ENCODE assay signal across 7 mouse cellular contexts in the genomic region with DNA sequence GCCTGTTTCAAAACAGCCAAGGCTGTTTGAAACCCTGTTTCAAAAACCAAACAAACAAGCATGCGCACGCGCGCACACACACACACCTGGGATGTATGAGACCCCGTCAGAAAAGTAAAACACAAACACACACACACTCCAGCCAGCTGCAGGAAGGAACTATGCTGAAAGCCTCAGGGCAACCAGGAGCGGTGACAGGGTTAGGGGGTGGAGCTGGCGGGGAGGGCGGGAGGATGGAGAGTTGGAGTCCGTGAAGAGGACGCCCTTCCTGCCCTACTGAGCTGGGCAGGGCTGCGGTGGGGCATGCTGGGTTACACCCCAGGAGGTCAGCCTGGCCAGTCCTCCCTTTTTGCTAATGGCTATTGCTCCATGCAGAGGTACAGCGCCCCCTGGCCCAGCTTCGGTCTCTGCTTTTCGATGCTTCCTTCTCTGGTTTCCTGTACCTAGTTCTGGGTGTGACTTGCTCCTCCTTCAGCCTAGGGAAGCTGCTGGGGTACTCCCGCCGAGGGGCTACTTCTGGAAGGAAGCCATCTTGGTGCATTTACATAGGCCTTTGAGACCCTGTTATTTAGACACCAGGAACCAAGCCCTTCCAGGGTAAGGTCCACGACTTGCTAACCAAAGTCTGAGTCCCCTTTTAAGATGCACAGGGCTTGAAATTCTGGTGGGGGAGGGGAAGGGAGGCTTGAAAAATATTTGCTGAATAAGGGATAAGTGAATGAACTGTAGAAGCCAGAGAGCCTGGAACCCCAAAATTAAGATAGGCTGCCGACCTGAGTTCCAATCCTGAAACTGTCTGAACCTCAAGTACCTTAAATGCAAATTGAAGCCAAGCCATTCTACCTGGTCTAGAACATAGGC. TPM values are rescaled to one million over a fixed set of nuclear protein-coding genes. Genes with fewer than 3 reads are reported as not detected.
DNase-seq lines count a peak whose midpoint lies in the region; ATAC-seq lines count a peak whose summit lies in the region.

No protein-coding gene starts in this region.

- H3K36me3 ChIP-seq in embryonic facial prominence, embryonic 11.5 days (replicated peaks; ENCODE audit: control insufficient read depth, insufficient read depth, low read depth, low read length), result no peaks in the 10 kb centered on the region
- H3K36me3 ChIP-seq in limb, embryonic 11.5 days (ENCODE audit: control insufficient read depth, insufficient read depth, low read length), result no peaks in the 10 kb centered on the region
- H3K36me3 ChIP-seq in midbrain, embryonic 13.5 days, result no peaks in the 10 kb centered on the region

- peak; percentile 85 for ATAC-seq in embryonic facial prominence, embryonic 11.5 days (replicated peaks; ENCODE audit: insufficient number of reproducible peaks, low FRiP score, low TSS enrichment, low read depth)
- peak; percentile 70; the same call in 1 of the 2 replicates for ATAC-seq in limb, embryonic 11.5 days (ENCODE audit: insufficient number of reproducible peaks, low FRiP score, low TSS enrichment, low read depth)
- ATAC-seq in midbrain, embryonic 13.5 days, result peak; percentile 63

- DNase-seq in adrenal gland, adult 8-10 months, result peak; percentile 84
- DNase-seq in embryonic facial prominence, embryonic 11.5 days (ENCODE audit: low spot score), result peak; percentile 78
- DNase-seq in heart, adult 11 months, result peak; percentile 99
- DNase-seq in kidney, adult 11 months, result peak; percentile 96
- DNase-seq in limb, embryonic 11.5 days (ENCODE audit: low spot score), result peak; percentile 88
- peak; percentile 67 for DNase-seq in spleen, adult 12 weeks (ENCODE audit: low spot score)

- H3K4me3 ChIP-seq in embryonic facial prominence, embryonic 11.5 days (ENCODE audit: low read depth, low read length), result peak overlapping the region; percentile 21
- H3K4me3 ChIP-seq in limb, embryonic 11.5 days (ENCODE audit: low read depth, low read length), result no peak overlapping the region
- H3K4me3 ChIP-seq in midbrain, embryonic 13.5 days (replicated peaks), result peak overlapping the region; percentile 31

- 8% methylated on average over 18 of the region's 18 CpGs for WGBS in embryonic facial prominence, embryonic 11.5 days
- 11% methylated on average over 17 of the region's 18 CpGs for WGBS in limb, embryonic 11.5 days
- 11% methylated on average over 18 of the region's 18 CpGs for WGBS in midbrain, embryonic 13.5 days

- H3K9me3 ChIP-seq in embryonic facial prominence, embryonic 11.5 days (replicated peaks; ENCODE audit: control insufficient read depth, low read length), result no peaks in the 10 kb centered on the region
- no peaks in the 10 kb centered on the region for H3K9me3 ChIP-seq in limb, embryonic 11.5 days (ENCODE audit: control insufficient read depth, low read length)
- no peaks in the 10 kb centered on the region for H3K9me3 ChIP-seq in midbrain, embryonic 13.5 days

- H3K4me2 ChIP-seq in embryonic facial prominence, embryonic 11.5 days (ENCODE audit: low read depth, low read length), result peak overlapping the region; percentile 50
- H3K4me2 ChIP-seq in limb, embryonic 11.5 days (ENCODE audit: low read depth, severe bottlenecking), result peak overlapping the region; percentile 41
- H3K4me2 ChIP-seq in midbrain, embryonic 13.5 days (replicated peaks), result peak overlapping the region; percentile 58

- H3K4me1 ChIP-seq in embryonic facial prominence, embryonic 11.5 days (ENCODE audit: control insufficient read depth, insufficient read depth, low read length), result no peaks in the 10 kb centered on the region; the same call in 1 of the 2 replicates
- H3K4me1 ChIP-seq in limb, embryonic 11.5 days (ENCODE audit: control insufficient read depth, insufficient read depth, low read length), result no peaks in the 10 kb centered on the region
- H3K4me1 ChIP-seq in midbrain, embryonic 13.5 days (replicated peaks), result peaks cover 7% of the 10 kb centered on the region

- no peak overlapping the region for H3K27ac ChIP-seq in embryonic facial prominence, embryonic 11.5 days (replicated peaks; ENCODE audit: low read depth, low read length)
- no peak overlapping the region; the same call in 1 of the 2 replicates for H3K27ac ChIP-seq in limb, embryonic 11.5 days (replicated peaks; ENCODE audit: low read depth, low read length)
- no peak overlapping the region for H3K27ac ChIP-seq in midbrain, embryonic 13.5 days

- no peaks in the 10 kb centered on the region for H3K27me3 ChIP-seq in embryonic facial prominence, embryonic 11.5 days (ENCODE audit: control insufficient read depth, insufficient read depth, low read length)
- H3K27me3 ChIP-seq in limb, embryonic 11.5 days (ENCODE audit: control insufficient read depth, insufficient read depth, low read length), result no peaks in the 10 kb centered on the region
- no peaks in the 10 kb centered on the region for H3K27me3 ChIP-seq in midbrain, embryonic 13.5 days

- H3K9ac ChIP-seq in embryonic facial prominence, embryonic 11.5 days (replicated peaks; ENCODE audit: low read length), result peak overlapping the region; percentile 54
- peak overlapping the region; percentile 27; the same call in 1 of the 2 replicates for H3K9ac ChIP-seq in limb, embryonic 11.5 days (ENCODE audit: low read length)
- peak overlapping the region; percentile 36; the same call in 1 of the 2 replicates for H3K9ac ChIP-seq in midbrain, embryonic 13.5 days (replicated peaks)

RNA-seq across cellular contexts. Expression of a gene that starts 48.2 kb away (rescaled TPM):
- total RNA-seq in adrenal gland, adult 8-10 months (2022), result 100 to 1,000 TPM; 150 to 165 (median 155) TPM
- polyA plus RNA-seq in embryonic facial prominence, embryonic 11.5 days (2014; fragmentation: Nextera tagmentation; extraction: Ambion mirVana), result 521 and 534 TPM in 2 replicates
- 569 and 571 TPM in 2 replicates for polyA plus RNA-seq in limb, embryonic 11.5 days (2014; fragmentation: Nextera tagmentation; extraction: Ambion mirVana)
- polyA plus RNA-seq in midbrain, embryonic 13.5 days (2015; fragmentation: Nextera tagmentation; extraction: Ambion mirVana), result 511 and 563 TPM in 2 replicates
